Mouse (Mus musculus) intestine, embryonic 14.5 days (tissue): ENCODE data around the gene Gfy. TPM values are rescaled to one million over a fixed set of nuclear protein-coding genes. Genes with fewer than 3 reads are reported as not detected.

Source experiments
- ATAC-seq: fragments of 200-750 bp; cut with Nextera tagmentation; replicated peaks from 2 replicates; pipeline ENCODE4 v1.8.0; 2017; ENCODE audit warnings: low read depth, moderate number of reproducible peaks, moderate TSS enrichment, moderate library complexity; ENCODE audit not compliant: low FRiP score, low TSS enrichment
- DNase-seq: peaks from one replicate; pipeline ENCODE4 v3.0.0-alpha.2; 2018; ENCODE audit warnings: low spot score
- H3K27ac ChIP-seq: fragments of 300-500 bp; sonication (generic); 2 replicates; pipeline ENCODE4 v1.5.1; 2014; ENCODE audit warnings: low read depth, mild to moderate bottlenecking, control low read depth
- H3K27me3 ChIP-seq: fragments of 300-500 bp; sonication (generic); replicated peaks from 2 replicates; pipeline ENCODE4 v1.6.1; 2014; ENCODE audit warnings: low read length, control low read depth; ENCODE audit not compliant: control insufficient read depth, insufficient read depth
- H3K36me3 ChIP-seq: fragments of 300-500 bp; sonication (generic); 2 replicates; pipeline ENCODE4 v1.6.1; 2014; ENCODE audit warnings: low read length, control low read depth; ENCODE audit not compliant: control insufficient read depth, insufficient read depth
- H3K4me1 ChIP-seq: fragments of 300-500 bp; sonication (generic); replicated peaks from 2 replicates; pipeline ENCODE4 v1.6.1; 2014; ENCODE audit warnings: low read length, control low read depth, mixed read lengths; ENCODE audit not compliant: control insufficient read depth, insufficient read depth
- H3K4me2 ChIP-seq: fragments of 300-500 bp; sonication (generic); 2 replicates; pipeline ENCODE4 v1.6.1; 2014; ENCODE audit warnings: low read length
- H3K4me3 ChIP-seq: fragments of 300-500 bp; sonication (generic); 2 replicates; pipeline ENCODE4 v1.5.1; 2014; ENCODE audit warnings: low read depth, low read length, control low read depth, mixed read lengths
- H3K9ac ChIP-seq: fragments of 300-500 bp; sonication (generic); 2 replicates; pipeline ENCODE4 v1.6.1; 2014; ENCODE audit warnings: mild to moderate bottlenecking, low read length
- H3K9me3 ChIP-seq: fragments of 300-500 bp; sonication (generic); 2 replicates; pipeline ENCODE4 v1.6.1; 2016; ENCODE audit warnings: low read length, control low read depth; ENCODE audit not compliant: control insufficient read depth
- WGBS: fragments of 180-500 bp; shearing (Covaris S2); extraction: QIAGEN DNeasy Blood & Tissue Kit; methylation state at CpG from one replicate; pipeline ENCODE4 v1.1.7; 2014; 5-methylcytosine and 5-hydroxymethylcytosine counted together
- microRNA-seq: library from miRNA; unstranded; fragments of <30 nt; microRNA quantifications from one replicate; pipeline ENCODE4, GENCODE M21; 2016
- polyA plus RNA-seq: library from polyadenylated mRNA; unstranded; fragments of >200 nt; fragmentation: Nextera tagmentation; extraction: Ambion mirVana; gene quantifications from 2 replicates; pipeline ENCODE4 v1.2.1, GENCODE M21; 2014

Gfy gene
- polyA plus RNA-seq, 1 experiment from 2014 or later = not detected

GRCm38 (mm10) chr7:45126844-45127699 is 52.3 kb downstream of the Gfy start:
- Histone ChIP-seq H3K4me1 (peaks cover 33% of the 10 kb centered on the region), H3K4me2 (peak overlapping the region; percentile 97), H3K36me3 (peaks cover 41% of the 10 kb centered on the region), H3K9ac (peak overlapping the region; percentile 99), H3K27ac (peak overlapping the region; percentile 91), H3K4me3 (peak overlapping the region; percentile 100), H3K9me3 (no peaks in the 10 kb centered on the region), H3K27me3 (no peaks in the 10 kb centered on the region)
- no peak for DNase-seq
- no peak for ATAC-seq
- 38% methylated on average over 21 of the region's 21 CpGs for whole genome bisulfite sequencing

Small RNA genes within 50 kb of the gene (microRNA-seq; reads per million reads assigned to microRNA genes)
- gene Mir5121 (11.8 reads per million, percentile 41 among the genes with 10 or more reads in this experiment), gene Mir7055 (not detected)

Other genes with a start within 250 kb of the Gfy start
- gene Tsks, start 236.4 kb downstream of the Gfy start, polyA plus RNA-seq = not detected in 2 replicates
- gene Cpt1c, start 204.7 kb downstream of the Gfy start, polyA plus RNA-seq = 21.9 and 24.7 TPM in 2 replicates
- 208 and 211 TPM in 2 replicates for gene Prmt1, start 193.0 kb downstream of the Gfy start, polyA plus RNA-seq
- gene Irf3, start 181.9 kb downstream of the Gfy start, polyA plus RNA-seq = 84.3 and 91.7 TPM in 2 replicates
- 54.3 and 55.2 TPM in 2 replicates for gene Bcl2l12, start 180.9 kb downstream of the Gfy start, polyA plus RNA-seq
- gene Scaf1, start 163.2 kb downstream of the Gfy start, polyA plus RNA-seq = 45.3 and 49.4 TPM in 2 replicates
- 69.1 and 70.2 TPM in 2 replicates for gene Rras, start 161.6 kb downstream of the Gfy start, polyA plus RNA-seq
- gene Prr12, start 126.7 kb downstream of the Gfy start, polyA plus RNA-seq = 14.0 and 15.0 TPM in 2 replicates
- gene Nosip, start 117.1 kb downstream of the Gfy start, polyA plus RNA-seq = 57.2 and 63.0 TPM in 2 replicates
- 21.8 and 24.0 TPM in 2 replicates for gene Prrg2, start 116.9 kb downstream of the Gfy start, polyA plus RNA-seq
- gene Rcn3, start 87.3 kb downstream of the Gfy start, polyA plus RNA-seq = 313 and 323 TPM in 2 replicates
- gene Fcgrt, start 75.7 kb downstream of the Gfy start, polyA plus RNA-seq = 64.1 and 65.1 TPM in 2 replicates
- 1,923 and 1,961 TPM in 2 replicates for gene Rps11, start 55.1 kb downstream of the Gfy start, polyA plus RNA-seq
- gene Rpl13a, start 50.8 kb downstream of the Gfy start, polyA plus RNA-seq = 1,687 and 1,710 TPM in 2 replicates
- gene Gm45713, start 43.3 kb downstream of the Gfy start, polyA plus RNA-seq = 0.72 and 0.81 TPM in 2 replicates
- gene Flt3l, start 43.1 kb downstream of the Gfy start, polyA plus RNA-seq = 1.3 and 2.1 TPM in 2 replicates
- gene Pih1d1, start 25.3 kb downstream of the Gfy start, polyA plus RNA-seq = 108 and 113 TPM in 2 replicates
- 50.9 and 66.6 TPM in 2 replicates for gene Aldh16a1, start 25.0 kb downstream of the Gfy start, polyA plus RNA-seq
- 0.07 TPM in 1 of 2 replicates, not detected in the other for gene Slc17a7, start 15.6 kb downstream of the Gfy start, polyA plus RNA-seq
- not detected in 2 replicates for gene Pth2, start 1.4 kb upstream of the Gfy start, polyA plus RNA-seq
- 0.43 and 0.73 TPM in 2 replicates for gene Ccdc155, start 25.3 kb upstream of the Gfy start, polyA plus RNA-seq
- gene Dkkl1, start 32.6 kb upstream of the Gfy start, polyA plus RNA-seq = 0.80 and 1.0 TPM in 2 replicates
- 129 and 139 TPM in 2 replicates for gene Tead2, start 36.2 kb upstream of the Gfy start, polyA plus RNA-seq
- 2.6 and 3.0 TPM in 2 replicates for gene Cd37, start 59.5 kb upstream of the Gfy start, polyA plus RNA-seq
- 0.24 TPM in 1 of 2 replicates, not detected in the other for gene Slc6a16, start 61.5 kb upstream of the Gfy start, polyA plus RNA-seq
- gene Slc6a21, start 97.9 kb upstream of the Gfy start, polyA plus RNA-seq = not detected in 2 replicates
- gene Trpm4, start 154.2 kb upstream of the Gfy start, polyA plus RNA-seq = 18.7 and 21.3 TPM in 2 replicates
- 0.58 and 0.63 TPM in 2 replicates for gene Hrc, start 155.7 kb upstream of the Gfy start, polyA plus RNA-seq
- gene Ppfia3, start 187.4 kb upstream of the Gfy start, polyA plus RNA-seq = 5.5 and 5.8 TPM in 2 replicates
- gene Lin7b, start 191.0 kb upstream of the Gfy start, polyA plus RNA-seq = 3.0 and 3.2 TPM in 2 replicates
- gene Snrnp70, start 216.2 kb upstream of the Gfy start, polyA plus RNA-seq = 77.1 and 86.0 TPM in 2 replicates
- 0.11 TPM in 1 of 2 replicates, not detected in the other for gene Kcna7, start 226.1 kb upstream of the Gfy start, polyA plus RNA-seq
- 2.3 and 3.9 TPM in 2 replicates for gene Ntf5, start 234.1 kb upstream of the Gfy start, polyA plus RNA-seq
- gene Lhb, start 241.3 kb upstream of the Gfy start, polyA plus RNA-seq = 0.38 and 0.47 TPM in 2 replicates